Mouse (Mus musculus): ENCODE results near the gene Nxn. TPM values are rescaled to one million over a fixed set of nuclear protein-coding genes. Genes with fewer than 3 reads are reported as not detected.

Gene Nxn
- polyA plus RNA-seq, 1 experiment: 0.35 TPM

DNA sequence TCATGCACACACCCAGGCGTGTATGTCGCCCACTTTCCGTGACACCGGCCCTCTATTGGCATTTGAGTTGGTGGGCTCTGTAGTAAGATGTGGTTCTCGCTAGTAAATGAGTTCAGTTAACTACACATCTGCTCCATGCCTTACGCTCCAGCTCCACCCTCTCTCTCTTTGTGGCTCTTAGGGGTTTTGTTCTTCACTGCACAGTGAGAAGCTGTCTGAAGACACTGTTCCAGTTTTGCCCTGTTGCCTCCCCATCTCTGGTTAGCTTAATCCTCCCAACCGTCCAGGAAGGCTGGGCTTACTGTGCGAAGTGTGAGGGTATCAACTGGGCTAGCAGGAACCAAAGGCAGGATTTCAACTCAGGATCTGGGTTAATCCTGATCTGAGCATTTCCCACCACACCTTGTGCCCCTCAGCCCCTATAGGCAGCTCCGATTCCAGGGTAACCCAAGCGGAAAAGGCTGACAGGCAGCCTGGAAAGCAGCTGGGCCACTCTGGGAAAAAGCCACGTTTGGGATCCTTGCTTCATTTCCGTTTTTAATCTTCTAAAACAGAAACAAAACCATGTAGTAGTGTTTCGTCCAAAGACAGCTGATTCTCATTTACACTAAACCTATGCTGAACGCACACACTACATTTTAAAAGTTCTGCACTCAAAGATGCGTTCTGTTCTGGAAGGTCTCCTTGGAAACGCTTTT is 45.9 kb downstream of the Nxn start:
- no peak overlapping the region for H3K27ac ChIP-seq (ENCODE audit: insufficient read depth, low read depth, low read length)
- H3K4me3 ChIP-seq (ENCODE audit: insufficient read depth, low read length): no peak overlapping the region
- TF ChIP-seq POLR2A (IDR thresholded peaks at IDR 0.05; ENCODE audit: borderline replicate concordance, low read depth, low read length) (no peak), CTCF (IDR thresholded peaks at IDR 0.05; ENCODE audit: low read depth, low read length) (no peak)
- no peaks in the 10 kb centered on the region for H3K4me1 ChIP-seq (ENCODE audit: control insufficient read depth, insufficient read depth, low read length)

DNA sequence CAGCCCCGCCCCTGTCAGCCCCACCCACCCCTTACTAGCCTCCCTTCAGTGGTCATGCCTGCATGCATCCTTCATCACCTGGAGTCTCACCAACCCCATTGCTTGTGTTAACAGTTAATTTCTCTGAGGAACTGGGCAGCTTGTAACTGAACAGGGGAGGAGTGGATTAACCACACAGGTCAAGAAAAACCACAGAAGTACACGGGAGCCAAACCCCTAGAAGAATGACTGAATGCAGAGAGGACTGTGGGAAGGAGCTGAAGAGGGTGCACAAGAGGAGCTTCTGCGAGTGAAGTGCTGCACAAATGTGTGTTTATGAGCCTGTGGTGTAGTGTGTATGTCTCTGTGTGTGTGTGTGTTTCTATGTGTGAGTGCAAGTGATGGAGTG is 47.3 kb downstream of the Nxn start:
- Histone ChIP-seq H3K4me1 (ENCODE audit: control insufficient read depth, insufficient read depth, low read length) (no peaks in the 10 kb centered on the region), H3K4me3 (ENCODE audit: insufficient read depth, low read length) (no peak overlapping the region), H3K27ac (ENCODE audit: insufficient read depth, low read depth, low read length) (no peak overlapping the region)
- TF ChIP-seq POLR2A (IDR thresholded peaks at IDR 0.05; ENCODE audit: borderline replicate concordance, low read depth, low read length): no peak
- TF ChIP-seq CTCF (IDR thresholded peaks at IDR 0.05; ENCODE audit: low read depth, low read length): no peak

DNA sequence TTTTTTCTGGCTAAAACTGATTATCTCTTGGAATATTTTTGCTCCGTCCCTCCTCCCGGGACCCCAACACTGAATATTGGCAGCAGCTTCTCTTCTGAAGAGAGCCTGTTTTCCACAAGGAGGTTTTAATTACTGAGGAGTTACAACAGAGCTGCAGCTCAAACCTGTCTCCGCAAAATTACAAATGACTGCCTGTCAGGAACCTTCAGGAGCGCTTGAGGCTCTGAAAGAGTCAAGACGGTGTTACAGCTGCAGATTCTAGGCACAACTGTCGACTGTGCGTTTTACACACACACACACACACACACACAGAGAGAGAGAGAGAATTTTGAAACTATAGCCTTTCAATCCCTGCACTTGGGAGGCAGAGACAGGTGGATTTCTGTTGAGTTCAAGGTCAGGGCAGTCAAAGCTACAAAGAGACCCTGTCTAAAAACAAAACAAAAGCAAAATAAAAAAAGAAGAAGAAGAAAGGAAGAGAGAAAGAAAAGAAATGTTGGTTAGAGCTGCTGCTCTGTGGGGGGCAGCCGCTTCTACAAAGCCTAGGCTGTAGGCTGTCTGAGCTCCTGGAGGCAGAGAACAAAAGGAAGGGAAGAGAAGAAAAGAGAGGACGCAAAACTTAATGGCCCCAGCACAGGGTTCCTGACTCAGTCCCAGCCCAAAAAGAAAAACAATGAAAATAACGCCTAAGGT is 47.9 kb downstream of the Nxn start:
- Histone ChIP-seq H3K4me1 (ENCODE audit: control insufficient read depth, insufficient read depth, low read length) (no peaks in the 10 kb centered on the region), H3K4me3 (ENCODE audit: insufficient read depth, low read length) (no peak overlapping the region), H3K27ac (ENCODE audit: insufficient read depth, low read depth, low read length) (no peak overlapping the region)
- TF ChIP-seq CTCF (IDR thresholded peaks at IDR 0.05; ENCODE audit: low read depth, low read length): no peak
- no peak for TF ChIP-seq POLR2A (IDR thresholded peaks at IDR 0.05; ENCODE audit: borderline replicate concordance, low read depth, low read length)

DNA sequence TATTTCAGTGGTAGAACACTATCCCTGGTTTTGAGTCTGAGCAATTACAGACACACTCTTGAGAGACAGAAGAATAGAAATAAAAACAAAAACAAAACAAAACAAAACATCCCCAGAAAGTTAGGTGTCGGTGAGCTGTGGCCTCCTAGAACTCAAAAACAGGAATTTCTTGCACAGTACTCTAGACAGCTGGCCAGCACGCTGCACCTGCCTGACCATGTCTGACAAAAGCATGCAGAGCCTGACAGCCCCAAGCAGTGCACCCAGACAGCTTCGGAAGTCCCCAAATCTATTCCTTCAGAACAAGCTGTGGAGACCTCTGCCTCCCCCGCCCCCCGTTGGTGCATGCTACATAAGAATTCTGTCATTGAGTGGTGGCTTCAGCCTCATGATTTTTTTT is 49.1 kb downstream of the Nxn start:
- H3K4me1 ChIP-seq (ENCODE audit: control insufficient read depth, insufficient read depth, low read length): no peaks in the 10 kb centered on the region
- H3K4me3 ChIP-seq (ENCODE audit: insufficient read depth, low read length): no peak overlapping the region
- no peak overlapping the region for H3K27ac ChIP-seq (ENCODE audit: insufficient read depth, low read depth, low read length)
- no peak for TF ChIP-seq CTCF (IDR thresholded peaks at IDR 0.05; ENCODE audit: low read depth, low read length)
- TF ChIP-seq POLR2A (IDR thresholded peaks at IDR 0.05; ENCODE audit: borderline replicate concordance, low read depth, low read length): no peak

DNA sequence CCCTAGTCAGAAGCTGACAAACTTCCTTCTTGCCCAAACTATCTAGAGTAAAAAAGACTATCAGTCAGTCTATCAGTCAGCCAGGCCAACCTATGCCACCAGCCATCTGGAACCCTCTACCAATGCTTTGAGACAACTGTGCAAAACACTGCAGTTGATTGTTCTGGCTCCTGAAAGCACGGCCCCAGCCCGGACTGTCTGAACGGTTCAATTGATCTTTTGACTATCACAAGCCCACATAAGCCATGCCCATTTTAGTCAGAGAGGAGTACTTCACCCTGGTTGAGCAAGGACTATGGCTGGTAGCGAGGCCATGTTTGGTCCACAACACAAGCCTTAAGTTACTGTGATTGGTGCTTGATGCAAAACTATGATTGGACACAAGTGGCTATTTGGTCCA is 51.4 kb downstream of the Nxn start:
- TF ChIP-seq CTCF (IDR thresholded peaks at IDR 0.05; ENCODE audit: low read depth, low read length) (no peak), POLR2A (IDR thresholded peaks at IDR 0.05; ENCODE audit: borderline replicate concordance, low read depth, low read length) (no peak)
- H3K4me3 ChIP-seq (ENCODE audit: insufficient read depth, low read length): no peak overlapping the region

DNA sequence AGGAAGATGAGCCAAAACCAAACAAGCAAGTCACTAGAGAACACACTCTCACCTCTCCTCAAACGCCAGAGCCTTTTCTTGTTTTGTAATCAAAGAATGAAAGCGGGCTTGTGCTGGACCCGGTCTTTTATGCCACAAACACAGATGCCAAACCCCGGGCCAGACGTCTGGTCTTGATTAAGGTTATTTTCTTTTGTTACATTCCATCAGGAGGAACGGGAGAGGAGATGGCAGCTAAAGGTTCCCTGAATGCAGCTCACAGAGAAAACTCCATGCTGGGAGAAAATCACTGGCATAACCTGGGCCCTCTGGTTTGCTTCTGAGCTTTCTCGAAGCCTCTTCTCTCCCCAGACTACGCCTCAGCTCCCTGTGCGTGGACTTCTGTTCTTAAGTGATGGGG is 55.9 kb downstream of the Nxn start:
- no peak overlapping the region for H3K4me3 ChIP-seq (ENCODE audit: insufficient read depth, low read length)
- TF ChIP-seq POLR2A (IDR thresholded peaks at IDR 0.05; ENCODE audit: borderline replicate concordance, low read depth, low read length): no peak
- TF ChIP-seq CTCF (IDR thresholded peaks at IDR 0.05; ENCODE audit: low read depth, low read length): no peak
- no peak overlapping the region for H3K27ac ChIP-seq (ENCODE audit: insufficient read depth, low read depth, low read length)
- H3K4me1 ChIP-seq (ENCODE audit: control insufficient read depth, insufficient read depth, low read length): no peaks in the 10 kb centered on the region

More for the DNA sequence above, 51.4 kb downstream of the Nxn start:
- H3K27ac ChIP-seq (ENCODE audit: insufficient read depth, low read depth, low read length): no peak overlapping the region
- no peaks in the 10 kb centered on the region for H3K4me1 ChIP-seq (ENCODE audit: control insufficient read depth, insufficient read depth, low read length)

DNA sequence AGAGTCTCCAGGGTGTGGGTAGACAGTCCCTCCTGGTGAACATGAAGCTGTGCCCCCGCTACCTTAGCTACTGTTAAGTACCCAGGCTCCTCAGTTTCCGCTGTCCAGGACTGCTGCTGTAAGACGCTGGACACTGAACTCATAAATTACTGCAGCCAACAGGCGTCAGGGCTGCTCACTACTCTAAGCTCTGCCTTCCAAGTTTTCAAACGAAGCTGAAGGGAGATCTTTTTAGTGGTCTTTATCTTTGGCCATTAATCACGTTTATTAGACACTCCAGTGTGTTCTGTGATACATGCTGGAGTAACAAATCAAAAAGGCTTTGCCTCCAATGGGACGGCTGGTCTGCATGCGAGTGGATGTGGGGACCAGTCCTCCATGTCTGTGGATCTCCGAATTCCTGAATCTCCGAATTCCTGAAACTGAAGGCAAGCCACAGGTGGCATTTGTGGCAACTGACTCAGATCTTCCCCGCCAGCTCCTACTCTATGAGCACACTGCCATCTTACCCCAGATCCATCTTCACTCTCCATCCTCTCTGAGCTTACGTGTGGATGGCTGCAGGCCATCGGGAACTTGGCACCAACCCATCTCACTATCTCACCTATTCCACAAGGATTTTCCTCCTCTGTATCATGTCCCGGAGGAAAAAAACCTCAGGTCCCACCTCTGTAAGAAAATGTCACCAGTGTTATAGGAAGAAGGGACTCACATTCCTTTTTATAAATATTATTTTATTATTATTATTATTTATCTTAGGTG is 56.9 kb downstream of the Nxn start:
- TF ChIP-seq POLR2A (IDR thresholded peaks at IDR 0.05; ENCODE audit: borderline replicate concordance, low read depth, low read length) (no peak), CTCF (IDR thresholded peaks at IDR 0.05; ENCODE audit: low read depth, low read length) (no peak)
- H3K4me3 ChIP-seq (ENCODE audit: insufficient read depth, low read length): no peak overlapping the region
- no peak overlapping the region for H3K27ac ChIP-seq (ENCODE audit: insufficient read depth, low read depth, low read length)
- no peaks in the 10 kb centered on the region for H3K4me1 ChIP-seq (ENCODE audit: control insufficient read depth, insufficient read depth, low read length)

DNA sequence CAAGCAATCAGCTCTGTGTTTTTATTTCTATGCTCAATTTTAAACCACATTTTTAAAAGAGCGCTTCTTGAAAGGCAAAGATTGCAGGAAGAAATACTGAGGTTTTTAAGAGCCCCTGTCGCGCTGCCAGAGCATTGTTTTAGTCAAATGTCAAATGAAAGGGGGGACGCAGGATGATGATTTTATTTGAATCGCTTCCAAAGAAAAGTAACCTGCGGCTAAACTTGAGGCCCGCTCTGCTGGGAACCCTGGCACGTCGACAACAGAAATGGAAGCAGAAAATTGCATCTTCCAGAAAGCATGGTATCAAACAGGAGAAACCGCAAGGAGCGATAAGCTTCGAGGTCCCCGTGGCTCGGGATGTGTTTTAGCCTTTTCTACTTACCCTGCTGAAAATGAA is 57.8 kb downstream of the Nxn start:
- no peak overlapping the region for H3K27ac ChIP-seq (ENCODE audit: insufficient read depth, low read depth, low read length)
- TF ChIP-seq POLR2A (IDR thresholded peaks at IDR 0.05; ENCODE audit: borderline replicate concordance, low read depth, low read length): no peak
- TF ChIP-seq CTCF (IDR thresholded peaks at IDR 0.05; ENCODE audit: low read depth, low read length): no peak
- no peaks in the 10 kb centered on the region for H3K4me1 ChIP-seq (ENCODE audit: control insufficient read depth, insufficient read depth, low read length)
- no peak overlapping the region for H3K4me3 ChIP-seq (ENCODE audit: insufficient read depth, low read length)

DNA sequence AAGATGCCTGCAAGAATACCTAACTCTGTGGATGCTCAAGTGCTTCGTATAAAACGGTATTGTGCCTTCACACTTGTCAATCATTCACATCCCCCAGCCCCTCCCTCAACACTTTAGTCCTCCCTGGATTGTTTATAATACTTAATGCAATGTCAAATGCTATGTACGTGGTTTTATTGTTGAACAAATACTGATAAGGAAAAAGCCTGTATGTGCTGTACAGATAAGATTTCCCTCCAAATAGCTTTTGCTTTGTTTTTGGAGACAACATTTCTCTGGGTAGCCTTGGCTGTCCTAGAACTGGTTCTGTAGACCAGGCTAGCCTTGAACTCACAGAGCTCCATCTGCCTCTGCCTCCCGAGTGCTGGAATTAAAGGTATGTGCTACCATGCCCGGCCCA is 59.1 kb downstream of the Nxn start:
- no peak for TF ChIP-seq CTCF (IDR thresholded peaks at IDR 0.05; ENCODE audit: low read depth, low read length)
- TF ChIP-seq POLR2A (IDR thresholded peaks at IDR 0.05; ENCODE audit: borderline replicate concordance, low read depth, low read length): no peak

DNA sequence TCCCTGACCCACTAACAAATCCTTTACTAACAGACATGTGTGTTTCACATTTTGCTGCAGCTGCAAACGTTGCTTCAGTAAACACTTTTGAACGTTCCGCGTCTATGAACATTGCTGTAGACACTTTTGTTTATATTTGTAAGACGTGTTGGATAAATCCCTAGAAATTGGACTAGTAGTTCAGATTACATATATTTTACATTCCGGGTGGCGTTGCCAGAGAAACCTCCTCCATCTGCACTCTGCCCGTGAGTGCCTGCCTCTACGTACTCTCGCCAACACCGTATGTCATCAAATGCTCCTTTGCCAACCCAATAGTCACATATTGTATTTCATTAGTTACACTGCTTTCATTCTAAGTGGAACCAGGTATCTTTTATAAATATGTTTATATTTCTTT is 59.8 kb downstream of the Nxn start:
- H3K27ac ChIP-seq (ENCODE audit: insufficient read depth, low read depth, low read length): no peak overlapping the region
- H3K4me1 ChIP-seq (ENCODE audit: control insufficient read depth, insufficient read depth, low read length): no peaks in the 10 kb centered on the region
- no peak overlapping the region for H3K4me3 ChIP-seq (ENCODE audit: insufficient read depth, low read length)
- no peak for TF ChIP-seq CTCF (IDR thresholded peaks at IDR 0.05; ENCODE audit: low read depth, low read length)
- TF ChIP-seq POLR2A (IDR thresholded peaks at IDR 0.05; ENCODE audit: borderline replicate concordance, low read depth, low read length): no peak

More for the DNA sequence above, 59.1 kb downstream of the Nxn start:
- Histone ChIP-seq H3K4me3 (ENCODE audit: insufficient read depth, low read length) (no peak overlapping the region), H3K27ac (ENCODE audit: insufficient read depth, low read depth, low read length) (no peak overlapping the region), H3K4me1 (ENCODE audit: control insufficient read depth, insufficient read depth, low read length) (no peaks in the 10 kb centered on the region)
